In genomic region chr3:120731287-120731686, GRCm38 (mm10) we compare ENCODE assay signal across 11 mouse cellular contexts.
A peak's percentile ranks its signal among the peaks of the same experiment; 100 is the strongest.
DNase-seq lines count a peak whose midpoint lies in the region; ATAC-seq and TF ChIP-seq lines count a peak whose summit lies in the region.
"Had no signal": no experiment of that assay in that cellular context is flagged by ENCODE, and none has a peak within 500 bp of the region (broad histone marks: within the 10 kb centered on the region; RNA-seq: fewer than 3 reads in every experiment).

No protein-coding gene starts in this region.

- H3K27me3 ChIP-seq in midbrain, embryonic 12.5 days: no peaks in the 10 kb centered on the region
- no peaks in the 10 kb centered on the region for H3K27me3 ChIP-seq in midbrain, embryonic 10.5 days (ENCODE audit: low read depth, poor library complexity, severe bottlenecking)
- H3K27me3 ChIP-seq in forebrain, embryonic 16.5 days (replicated peaks; ENCODE audit: control insufficient read depth, insufficient read depth, low read length): no peaks in the 10 kb centered on the region
- H3K27me3 ChIP-seq: heart, embryonic 13.5 days had no signal

- DNase-seq in midbrain, embryonic 10.5 days (ENCODE audit: low spot score): no peak
- peak; percentile 57 to 59 for DNase-seq in cerebellum, postnatal 10 days
- peak; percentile 81 for DNase-seq in retina, postnatal 1 day
- DNase-seq in lung, adult 2 months: no peak
- no peak for DNase-seq in kidney, adult 9 months
- DNase-seq: kidney, adult 18-20 months; lung, embryonic 14.5 days had no signal

- WGBS in midbrain, embryonic 12.5 days: 83% methylated on average over 9 of the region's 9 CpGs
- 91% methylated on average over 9 of the region's 9 CpGs for whole genome bisulfite sequencing in midbrain, embryonic 10.5 days
- 46% methylated on average over 9 of the region's 9 CpGs for WGBS in forebrain, embryonic 16.5 days
- 75% methylated on average over 9 of the region's 9 CpGs for WGBS in lung, adult 2 months

- H3K4me2 ChIP-seq in midbrain, embryonic 12.5 days (replicated peaks): no peak overlapping the region
- H3K4me2 ChIP-seq in forebrain, embryonic 16.5 days (ENCODE audit: low read length): no peak overlapping the region
- H3K4me2 ChIP-seq: heart, embryonic 13.5 days; lung, embryonic 14.5 days had no signal

- H3K4me3 ChIP-seq in midbrain, embryonic 12.5 days: no peak overlapping the region
- no peak overlapping the region for H3K4me3 ChIP-seq in midbrain, embryonic 10.5 days
- no peak overlapping the region for H3K4me3 ChIP-seq in forebrain, embryonic 16.5 days (replicated peaks; ENCODE audit: low read length)
- no peak overlapping the region for H3K4me3 ChIP-seq in lung, adult 2 months (replicated peaks; ENCODE audit: extremely low read depth, low read depth, low read length)
- H3K4me3 ChIP-seq: heart, embryonic 13.5 days had no signal

- no peak for TF ChIP-seq CTCF in lung, adult 2 months (IDR thresholded peaks at IDR 0.05; ENCODE audit: insufficient read depth, low read length)

- H3K9ac ChIP-seq in midbrain, embryonic 12.5 days (replicated peaks): no peak overlapping the region
- H3K9ac ChIP-seq in forebrain, embryonic 16.5 days (replicated peaks; ENCODE audit: low read depth, low read length): no peak overlapping the region
- H3K9ac ChIP-seq: heart, embryonic 13.5 days; lung, embryonic 14.5 days had no signal

- peak; percentile 55 for ATAC-seq in midbrain, embryonic 12.5 days (ENCODE audit: low FRiP score, low read depth)
- peak; percentile 54 for ATAC-seq in forebrain, embryonic 16.5 days
- ATAC-seq: activated CD4-positive, CD25-positive, alpha-beta regulatory T cell, adult 4 months had no signal

- no peak for TF ChIP-seq POLR2A in lung, adult 2 months (IDR thresholded peaks at IDR 0.05; ENCODE audit: borderline replicate concordance, extremely low read depth, low read depth, low read length)

- no peaks in the 10 kb centered on the region for H3K36me3 ChIP-seq in midbrain, embryonic 12.5 days
- no peaks in the 10 kb centered on the region for H3K36me3 ChIP-seq in midbrain, embryonic 10.5 days
- H3K36me3 ChIP-seq in forebrain, embryonic 16.5 days (ENCODE audit: control insufficient read depth, insufficient read depth): no peaks in the 10 kb centered on the region
- H3K36me3 ChIP-seq: heart, embryonic 13.5 days had no signal

- H3K4me1 ChIP-seq in midbrain, embryonic 12.5 days: peaks cover 8% of the 10 kb centered on the region
- peaks cover 12% of the 10 kb centered on the region for H3K4me1 ChIP-seq in midbrain, embryonic 10.5 days
- H3K4me1 ChIP-seq in forebrain, embryonic 16.5 days (replicated peaks; ENCODE audit: control insufficient read depth, insufficient read depth, low read length): peaks cover 18% of the 10 kb centered on the region
- H3K4me1 ChIP-seq in lung, adult 2 months (ENCODE audit: control insufficient read depth, insufficient read depth, low read length): no peaks in the 10 kb centered on the region
- H3K4me1 ChIP-seq: heart, embryonic 13.5 days had no signal

- H3K27ac ChIP-seq in midbrain, embryonic 12.5 days (replicated peaks): no peak overlapping the region
- no peak overlapping the region for H3K27ac ChIP-seq in midbrain, embryonic 10.5 days (replicated peaks)
- H3K27ac ChIP-seq in forebrain, embryonic 16.5 days (ENCODE audit: low read length): peak overlapping the region; percentile 39
- H3K27ac ChIP-seq: heart, embryonic 13.5 days had no signal

- no peaks in the 10 kb centered on the region for H3K9me3 ChIP-seq in midbrain, embryonic 12.5 days
- no peaks in the 10 kb centered on the region for H3K9me3 ChIP-seq in midbrain, embryonic 10.5 days (replicated peaks)
- H3K9me3 ChIP-seq in forebrain, embryonic 16.5 days (ENCODE audit: control insufficient read depth, low read length): no peaks in the 10 kb centered on the region
- H3K9me3 ChIP-seq: heart, embryonic 13.5 days had no signal

Comparison
In these comparisons a context has a peak if more than half of its experiments do, and no peak if none do; other contexts are left out.
1. DNase-seq: peak in cerebellum, postnatal 10 days (2 of 2) and retina, postnatal 1 day (single experiment); none in midbrain, embryonic 10.5 days (single experiment), lung, adult 2 months (single experiment) and kidney, adult 9 months (single experiment).